Mouse (Mus musculus): ENCODE results near the gene Socs3. TPM values are rescaled to one million over a fixed set of nuclear protein-coding genes. Genes with fewer than 3 reads are reported as not detected.

Gene Socs3
- total RNA-seq, 2 experiments from 2014 or later: 2.1 to 3.2 TPM

DNA sequence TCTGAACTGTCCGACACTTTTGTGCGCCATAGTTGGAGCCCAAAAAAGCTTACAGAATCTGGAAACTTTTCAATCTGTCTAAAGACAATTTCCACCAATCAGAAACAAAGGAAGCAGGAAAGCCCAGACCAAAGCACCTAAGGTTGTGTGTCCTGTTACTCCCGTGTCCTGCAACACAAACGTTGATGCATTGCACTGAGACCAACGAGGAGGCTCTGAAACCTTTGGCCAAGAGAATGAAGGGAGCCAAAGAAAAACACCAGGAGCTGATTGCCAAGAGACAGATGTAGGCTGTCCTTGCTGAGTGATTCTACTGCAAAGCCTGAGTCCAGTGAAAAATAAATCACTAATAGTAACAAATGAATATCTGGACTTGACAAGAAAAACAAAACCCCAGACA, 3.7 kb upstream of the Socs3 start:
- no peak for DNase-seq (ENCODE audit: low spot score in 2 of 2)

DNA sequence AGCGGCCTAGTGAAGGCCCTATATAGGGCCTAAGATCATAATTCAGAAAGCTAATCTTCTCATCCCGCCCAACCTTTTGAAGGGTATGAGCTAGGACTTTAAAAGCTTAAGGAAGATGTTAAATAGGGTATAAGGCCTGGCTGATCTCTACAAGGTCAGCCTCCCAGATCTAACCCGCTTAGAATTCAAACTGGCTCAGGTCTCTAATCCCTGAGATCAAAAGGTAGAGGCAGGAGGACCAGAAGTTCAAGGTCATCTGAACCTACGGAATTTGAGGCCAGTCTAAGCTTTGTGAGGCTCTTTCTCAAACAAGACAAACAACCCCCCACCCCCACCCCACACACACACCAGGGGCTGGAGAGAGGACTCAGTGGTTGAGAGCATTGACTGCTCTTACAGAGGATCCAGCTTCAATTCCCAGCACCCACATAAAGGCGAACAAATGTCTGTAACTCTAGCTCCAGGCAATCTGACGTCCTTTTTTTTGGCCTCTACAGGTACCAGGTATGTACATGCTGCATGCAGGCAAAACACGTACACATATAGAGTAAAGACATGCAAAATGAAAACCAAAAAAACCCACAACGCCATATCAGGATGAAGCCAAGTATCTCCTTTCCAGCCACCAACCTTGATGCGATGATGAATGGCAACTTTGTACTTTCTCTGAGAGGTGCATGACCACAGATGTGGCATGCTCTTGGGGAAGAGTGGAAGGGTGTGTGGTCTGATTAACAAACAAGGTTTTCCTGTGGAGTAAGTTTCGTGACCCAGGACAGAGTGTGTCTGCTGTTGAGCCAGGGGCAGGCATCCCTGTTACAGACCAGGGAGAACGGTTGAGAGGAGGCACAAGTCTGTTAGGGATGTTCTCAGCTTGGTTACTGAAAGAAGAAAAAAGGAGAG, 3.1 kb upstream of the Socs3 start:
- no peak for DNase-seq (ENCODE audit: low spot score in 2 of 2)

DNA sequence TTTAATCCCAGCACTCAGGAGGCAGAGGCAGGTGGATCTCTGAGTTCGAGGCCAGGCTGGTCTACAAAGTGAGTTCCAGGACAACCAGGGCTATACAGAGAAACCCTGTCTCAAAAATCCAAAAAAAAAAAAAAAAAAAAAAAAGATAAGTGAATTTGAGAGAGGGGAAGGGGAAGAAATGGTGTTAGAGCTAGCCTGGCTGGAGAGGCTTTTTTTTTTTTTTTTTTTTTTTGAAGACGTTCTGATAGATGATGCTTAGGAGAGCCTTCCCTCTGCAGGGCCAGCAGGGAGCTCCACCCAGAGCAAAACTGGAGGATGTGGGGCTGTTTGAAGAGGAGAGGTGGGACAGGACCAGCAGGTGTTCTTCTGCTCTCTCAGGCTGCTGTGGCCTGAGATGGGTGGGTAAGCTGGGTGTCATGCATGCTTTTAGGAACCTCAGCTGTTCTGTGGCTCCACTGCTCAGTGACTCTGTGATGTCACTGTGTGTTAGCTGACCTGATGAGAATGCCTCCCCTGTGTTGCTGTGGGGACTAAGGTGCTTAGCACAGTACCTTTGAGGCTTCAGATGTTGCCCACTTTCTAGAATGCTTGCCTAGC, 1.9 kb upstream of the Socs3 start:
- DNase-seq (ENCODE audit: low spot score in 2 of 2): no peak

DNA sequence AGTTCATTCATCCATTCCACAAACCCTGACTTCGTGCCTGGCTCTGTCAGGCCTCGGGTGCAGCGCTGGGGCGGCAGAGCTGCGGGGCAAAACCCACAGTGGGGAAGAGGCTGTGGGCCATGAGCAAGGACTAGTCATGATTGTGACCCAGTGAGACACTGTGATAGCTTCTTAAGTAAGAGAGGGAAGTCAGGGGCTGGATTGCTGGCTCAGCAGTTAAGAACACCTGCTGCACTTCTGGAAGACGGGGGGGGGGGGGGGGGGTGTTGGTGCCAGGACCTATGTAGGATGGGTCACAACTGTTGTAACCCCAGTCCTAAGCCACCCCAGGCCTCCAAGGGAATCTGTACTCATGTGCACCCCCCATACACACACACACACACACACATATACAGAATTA, 1.3 kb upstream of the Socs3 start:
- DNase-seq (ENCODE audit: low spot score in 2 of 2): no peak

DNA sequence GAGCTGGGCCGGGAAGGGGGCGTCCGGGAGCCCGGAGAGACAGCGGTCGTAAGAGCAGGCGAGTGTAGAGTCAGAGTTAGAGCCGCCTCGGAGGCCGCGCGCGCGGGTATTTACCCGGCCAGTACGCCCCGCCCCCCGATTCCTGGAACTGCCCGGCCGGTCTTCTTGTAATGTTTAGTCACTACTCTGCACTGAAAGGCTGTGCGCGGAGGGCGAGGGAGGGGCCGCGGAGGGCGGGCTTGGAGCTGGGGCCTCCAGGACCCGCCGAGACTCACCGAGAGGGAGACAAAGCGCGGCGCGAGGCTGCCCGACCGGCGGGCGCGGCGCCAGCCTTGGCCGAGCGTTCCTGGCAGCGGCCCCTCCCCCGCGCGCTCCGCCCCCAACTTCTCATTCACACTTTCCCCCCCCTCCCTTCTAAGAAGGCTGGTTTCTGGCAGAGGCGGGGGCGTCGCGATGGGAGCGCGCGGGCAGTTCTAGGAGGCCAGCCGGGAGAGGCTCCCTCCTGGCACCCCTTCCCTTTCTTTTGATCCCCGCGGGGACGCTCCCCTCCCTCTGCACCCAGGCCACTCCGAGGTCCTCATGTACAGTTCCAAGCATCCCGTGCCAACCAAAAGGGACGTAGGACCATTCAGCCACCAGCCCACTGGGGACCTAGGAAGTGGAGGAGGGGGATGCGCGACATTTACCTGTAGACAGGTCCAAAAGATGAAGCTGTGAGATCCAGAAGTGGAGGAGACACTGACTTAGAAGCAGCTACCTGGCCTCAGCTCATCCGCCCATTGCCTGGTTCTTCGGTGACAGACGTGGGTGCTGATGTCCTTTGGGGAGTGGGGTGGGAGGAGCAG, 525 bp downstream of the Socs3 start:
- DNase-seq (ENCODE audit: low spot score in 2 of 2): peak; percentile 84 to 89

DNA sequence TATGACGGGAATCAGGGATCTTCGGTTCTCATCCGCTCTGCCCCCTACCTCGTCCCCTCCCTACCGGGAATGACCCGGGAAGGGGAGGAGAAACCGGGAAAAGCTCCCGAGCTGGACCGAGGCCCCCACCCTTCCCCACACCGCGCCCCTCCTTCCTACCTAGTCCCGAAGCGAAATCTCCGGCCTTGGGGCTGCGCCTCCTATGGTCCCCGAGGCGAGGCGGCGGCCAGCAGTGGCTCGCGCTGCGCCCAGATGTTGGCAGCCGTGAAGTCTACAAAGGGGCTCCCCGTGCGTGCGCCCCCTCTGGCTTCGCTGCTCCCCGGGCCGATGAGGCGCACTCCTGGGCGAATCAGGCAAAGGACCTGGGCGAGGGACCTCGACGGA, 1.1 kb downstream of the Socs3 start:
- no peak for DNase-seq (ENCODE audit: low spot score in 2 of 2)

DNA sequence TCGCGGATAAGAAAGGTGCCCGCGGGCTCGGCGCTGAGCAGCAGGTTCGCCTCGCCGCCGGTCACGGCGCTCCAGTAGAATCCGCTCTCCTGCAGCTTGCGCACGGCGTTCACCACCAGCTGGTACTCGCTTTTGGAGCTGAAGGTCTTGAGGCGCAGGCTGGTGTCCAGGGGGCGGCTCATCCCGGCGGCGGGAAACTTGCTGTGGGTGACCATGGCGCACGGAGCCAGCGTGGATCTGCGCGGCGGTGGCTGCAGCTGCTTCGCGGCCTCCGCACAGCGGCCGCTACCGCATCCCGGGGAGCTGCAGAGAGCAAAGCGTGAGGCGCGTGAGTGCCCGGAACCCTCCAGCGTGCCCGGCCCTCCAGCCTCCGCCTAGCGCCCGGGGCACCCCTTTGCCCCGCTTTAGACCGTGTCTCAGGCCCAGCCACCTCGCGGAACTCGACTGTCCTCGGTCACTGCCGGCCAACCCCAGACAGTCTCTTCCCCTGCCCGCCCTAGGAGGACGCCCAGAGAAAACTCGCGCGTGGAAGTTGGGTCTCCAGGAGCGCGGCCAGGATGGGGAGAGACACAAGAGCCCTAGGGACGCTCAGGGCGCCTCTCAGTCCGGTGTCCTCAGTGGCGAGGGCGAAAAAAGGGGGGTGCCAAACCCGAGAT, 1.7 kb downstream of the Socs3 start:
- no peak for DNase-seq (ENCODE audit: low spot score in 2 of 2)

DNA sequence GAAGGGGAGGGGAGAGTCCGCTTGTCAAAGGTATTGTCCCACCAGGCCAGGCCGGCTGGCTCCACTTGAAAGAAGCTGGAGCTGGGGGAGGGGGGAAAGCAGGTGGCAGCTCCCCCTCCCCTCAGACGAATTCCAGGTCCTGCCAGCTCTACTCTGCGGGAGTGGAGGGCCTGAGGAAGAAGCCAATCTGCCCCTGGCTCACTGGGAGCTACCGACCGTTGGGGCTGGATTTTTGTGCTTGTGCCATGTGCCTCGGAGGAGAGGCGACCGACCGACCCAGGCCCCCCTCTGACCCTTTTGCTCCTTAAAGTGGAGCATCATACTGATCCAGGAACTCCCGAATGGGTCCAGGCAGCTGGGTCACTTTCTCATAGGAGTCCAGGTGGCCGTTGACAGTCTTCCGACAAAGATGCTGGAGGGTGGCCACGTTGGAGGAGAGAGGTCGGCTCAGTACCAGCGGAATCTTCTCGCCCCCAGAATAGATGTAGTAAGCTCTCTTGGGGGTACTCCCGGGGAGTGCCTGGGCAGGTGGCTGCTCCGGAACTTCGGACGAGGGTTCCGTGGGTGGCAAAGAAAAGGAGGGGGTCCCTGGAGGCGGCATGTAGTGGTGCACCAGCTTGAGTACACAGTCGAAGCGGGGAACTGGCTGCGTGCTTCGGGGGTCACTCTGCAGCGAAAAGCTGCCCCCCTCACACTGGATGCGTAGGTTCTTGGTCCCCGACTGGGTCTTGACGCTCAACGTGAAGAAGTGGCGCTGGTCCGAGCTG, 2.4 kb downstream of the Socs3 start:
- no peak for DNase-seq (ENCODE audit: low spot score in 2 of 2)

DNA sequence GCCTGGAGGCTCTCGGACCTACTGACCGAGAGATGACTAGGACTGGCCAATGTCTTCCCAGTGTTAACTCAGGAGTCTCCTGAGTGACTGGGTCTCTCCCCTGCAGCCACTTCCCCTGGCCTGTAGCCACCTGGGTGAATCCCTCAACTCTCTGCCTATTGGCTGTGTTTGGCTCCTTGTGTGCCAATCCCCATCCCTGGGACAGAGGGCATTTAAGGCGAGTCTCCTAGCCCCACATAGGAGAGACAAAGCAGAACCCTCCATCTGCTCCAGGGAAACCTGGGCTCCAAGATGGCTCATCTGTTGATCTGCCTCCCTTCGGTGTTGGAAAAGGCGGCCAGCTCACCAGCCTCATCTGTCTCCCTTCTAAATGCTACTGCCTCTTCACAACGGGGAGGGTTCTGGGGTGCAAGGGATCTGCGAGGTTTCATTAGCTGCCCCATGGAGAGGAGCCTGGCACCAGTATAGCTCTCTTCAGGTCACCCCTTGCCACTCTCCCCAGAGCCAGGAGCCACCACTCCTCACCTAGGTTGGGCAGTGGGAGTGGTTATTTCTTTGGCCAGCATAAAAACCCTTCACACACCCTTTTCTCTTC, 3.2 kb downstream of the Socs3 start:
- no peak for DNase-seq (ENCODE audit: low spot score in 2 of 2)

DNA sequence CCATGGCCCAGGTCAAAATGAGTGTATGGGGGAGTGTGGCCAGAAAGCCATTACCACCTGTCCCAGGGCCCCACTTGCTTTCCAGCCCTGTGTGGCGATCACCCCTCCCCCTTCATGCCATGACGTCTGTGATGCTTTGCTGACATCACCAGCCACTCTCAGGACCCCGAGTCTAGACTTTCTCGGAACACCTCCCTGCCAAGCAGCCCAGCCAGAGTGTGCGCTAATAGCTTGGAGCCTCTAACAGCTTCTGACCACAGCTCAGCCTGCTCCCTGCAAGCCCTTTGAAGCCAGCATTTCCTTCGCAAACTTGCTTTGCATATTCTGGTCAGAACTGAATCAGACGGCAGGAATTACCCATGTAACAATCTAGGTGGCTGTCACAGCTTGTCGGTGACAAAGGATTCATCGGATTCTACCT, 4.3 kb downstream of the Socs3 start:
- DNase-seq (ENCODE audit: low spot score in 2 of 2): no peak

DNA sequence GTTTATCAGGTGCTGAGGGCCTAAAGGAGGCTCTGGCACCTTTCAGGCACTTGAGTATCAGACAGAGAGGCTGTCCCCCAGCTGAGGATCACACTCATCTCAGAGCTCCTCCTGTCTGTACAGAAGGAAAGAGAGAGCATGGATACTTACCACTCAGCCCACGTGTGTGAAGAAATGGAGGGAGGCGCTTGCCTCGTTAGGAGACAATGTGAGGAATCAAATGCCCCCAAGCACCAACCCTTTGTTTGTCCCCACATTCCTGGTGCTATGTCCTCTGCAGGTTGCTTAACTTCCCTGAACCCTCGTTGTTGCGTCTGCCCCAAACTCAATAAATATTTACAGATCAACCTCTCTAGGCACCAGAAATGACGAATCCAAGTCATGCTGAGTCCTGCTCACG, 4.8 kb downstream of the Socs3 start:
- no peak for DNase-seq (ENCODE audit: low spot score in 2 of 2)

DNA sequence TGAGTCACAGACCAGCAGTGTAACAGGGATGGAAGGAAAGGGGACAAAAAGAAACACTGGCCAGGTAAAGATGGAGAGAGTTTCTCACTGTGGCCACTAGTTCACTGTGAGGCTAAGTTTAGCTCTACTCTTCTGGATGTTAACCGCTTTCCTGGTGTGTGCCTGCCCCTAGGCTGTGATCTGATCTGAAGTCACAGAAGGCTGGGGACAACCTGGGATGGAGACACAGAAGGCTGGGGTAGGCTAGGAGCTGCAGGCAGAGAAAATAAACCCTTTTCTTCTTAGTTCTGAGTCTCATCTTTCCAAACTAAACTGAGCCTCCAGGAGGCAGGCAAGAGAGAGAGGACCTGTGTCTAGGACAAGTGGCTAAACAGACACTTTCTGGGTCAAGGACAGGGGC, 5.6 kb downstream of the Socs3 start:
- no peak for DNase-seq (ENCODE audit: low spot score in 2 of 2)

DNA sequence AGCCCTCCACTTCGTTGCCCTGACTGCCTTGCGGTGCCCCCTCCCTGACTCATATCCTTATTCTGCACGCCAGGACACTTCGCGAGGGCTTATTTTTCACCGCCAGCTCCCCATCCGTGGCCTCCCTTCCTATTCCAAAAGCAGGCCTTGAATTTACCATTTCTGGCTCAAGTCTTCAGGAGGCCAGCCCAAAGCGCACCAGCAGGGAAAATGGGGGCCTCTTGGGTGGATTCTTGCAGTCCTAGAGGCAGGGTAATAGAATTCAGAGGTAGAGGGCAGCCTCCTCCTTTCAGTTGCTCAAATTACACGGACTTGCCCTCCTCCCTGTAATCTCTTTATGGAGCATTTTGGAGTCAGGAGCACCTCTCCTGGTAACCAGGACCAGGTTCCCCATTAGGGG, 6.0 kb downstream of the Socs3 start:
- DNase-seq (ENCODE audit: low spot score in 2 of 2): no peak

DNA sequence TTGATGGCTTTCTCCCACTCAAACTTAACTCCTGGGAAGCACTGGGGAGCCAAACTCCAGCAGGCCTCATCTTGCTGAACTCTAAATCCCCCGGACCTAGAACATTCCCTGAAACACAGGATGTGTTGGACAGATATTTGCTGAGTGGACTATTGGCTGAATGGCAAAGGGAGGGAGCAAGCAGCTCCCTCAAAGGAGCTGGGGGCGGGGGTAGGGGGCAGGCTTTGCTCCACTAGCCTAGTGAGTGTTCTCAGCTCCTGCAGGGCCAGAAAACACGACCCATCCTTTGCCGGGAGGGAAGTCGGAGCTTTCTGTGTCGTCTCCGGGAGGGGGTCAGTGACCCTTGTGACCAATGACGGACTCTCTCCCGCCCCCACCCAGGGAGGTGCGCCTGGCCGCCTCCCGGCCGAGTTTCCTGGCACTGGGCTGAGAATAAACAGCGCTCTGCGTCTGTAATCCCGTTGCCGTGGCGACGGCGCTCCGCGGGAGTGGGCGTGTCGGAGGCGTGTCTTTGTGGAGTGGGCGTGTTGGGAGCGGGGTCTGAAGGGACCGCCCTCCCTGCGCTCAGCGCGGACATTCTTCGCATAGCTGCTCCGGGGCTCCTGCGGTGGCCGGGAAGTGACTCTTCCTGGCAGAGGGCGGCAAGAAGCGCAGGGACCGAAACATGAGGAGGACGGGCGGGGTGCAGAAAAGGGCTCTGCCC, 6.6 kb downstream of the Socs3 start:
- DNase-seq (ENCODE audit: low spot score in 2 of 2): peak; percentile 94 to 96

DNA sequence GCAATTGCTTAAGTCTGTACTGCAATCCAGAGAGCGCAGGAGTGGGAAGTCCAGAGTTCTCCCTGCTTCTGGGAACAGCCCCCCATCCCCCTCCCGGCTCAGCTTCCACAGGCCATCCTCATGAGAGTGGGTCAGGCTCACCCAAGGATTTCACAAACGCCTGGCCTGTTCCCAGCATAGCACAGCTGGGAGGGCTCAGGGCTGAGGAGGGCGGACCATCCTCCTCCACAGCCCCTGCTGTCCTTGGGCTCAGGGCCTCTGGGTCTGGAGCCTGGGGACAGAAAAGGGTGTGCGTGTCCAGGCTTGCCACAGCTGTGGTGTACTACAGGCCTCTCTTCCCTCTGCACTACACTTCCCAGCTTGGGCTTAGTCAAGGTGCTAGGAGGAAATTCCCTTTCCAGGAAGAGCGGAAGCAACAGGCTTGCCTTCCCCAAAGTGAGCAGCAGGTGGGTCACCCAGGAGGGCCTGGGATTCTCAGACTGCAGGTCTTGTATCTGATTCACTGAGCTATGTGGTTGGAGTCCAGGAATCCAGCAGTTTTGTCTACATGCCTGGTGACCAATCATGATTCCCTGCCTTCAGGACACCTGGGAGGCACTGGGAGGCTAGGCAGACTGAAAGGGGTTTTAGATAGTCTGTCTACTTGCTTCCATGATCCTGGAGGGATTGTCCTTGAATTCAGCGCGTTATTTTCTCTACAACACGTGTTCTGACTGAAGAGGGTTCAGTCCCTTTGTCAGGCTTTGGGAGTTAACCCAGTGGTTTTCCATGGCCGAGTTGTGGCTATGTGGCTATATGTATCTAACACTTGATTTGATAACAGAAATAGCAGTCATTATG, 7.4 kb downstream of the Socs3 start:
- DNase-seq (ENCODE audit: low spot score in 2 of 2): no peak

DNA sequence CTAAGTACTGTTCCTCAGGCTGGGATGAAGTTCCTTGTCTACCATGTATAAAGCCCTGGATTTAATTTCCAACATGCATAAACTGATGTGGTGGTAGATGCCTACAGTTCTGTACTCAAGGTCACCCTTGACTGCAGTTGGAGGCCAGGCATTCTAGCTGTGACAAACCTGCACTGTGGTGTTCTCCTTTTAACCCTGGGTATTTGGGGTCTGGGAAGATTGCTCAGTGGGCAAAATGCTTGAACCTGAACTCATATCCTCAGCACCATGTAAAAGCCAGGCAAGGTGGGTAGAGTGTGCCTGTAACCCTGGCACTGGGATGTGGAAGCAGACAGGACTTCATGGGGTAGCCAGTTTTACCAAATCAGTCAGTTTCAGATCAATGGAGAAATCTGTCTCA, 9.2 kb downstream of the Socs3 start:
- DNase-seq (ENCODE audit: low spot score in 2 of 2): no peak

DNA sequence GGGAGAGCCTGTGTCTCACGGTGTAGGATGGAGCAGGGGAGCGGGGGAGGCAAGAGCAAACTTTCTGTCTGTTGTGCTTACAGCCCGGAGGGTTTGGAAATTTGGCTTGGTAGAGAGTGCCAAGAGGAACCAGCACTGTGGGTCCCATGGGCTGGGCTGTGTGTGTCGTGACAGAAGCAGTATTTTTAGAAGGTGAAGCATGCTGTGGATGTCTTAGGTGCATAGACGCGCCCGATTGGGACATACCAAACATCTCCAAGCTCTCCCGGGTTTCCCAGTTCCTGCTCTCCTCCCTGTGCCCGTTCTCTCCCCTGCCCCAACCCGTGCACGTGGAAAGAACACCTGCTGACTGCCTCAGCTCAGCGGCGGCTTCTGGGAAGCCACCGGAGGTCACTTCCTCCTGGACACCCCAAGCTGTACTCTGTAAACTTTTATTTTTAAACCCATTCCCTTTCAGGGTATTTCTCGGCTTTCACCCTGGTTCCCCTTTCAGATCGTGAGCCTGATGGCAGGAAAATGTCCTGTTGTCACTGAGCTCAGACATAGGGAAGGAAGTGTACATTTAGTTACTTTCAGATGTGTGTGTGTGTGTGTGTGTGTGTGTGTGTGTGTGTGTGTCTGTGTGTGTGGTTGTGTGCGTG, 10.0 kb downstream of the Socs3 start:
- no peak for DNase-seq (ENCODE audit: low spot score in 2 of 2)

DNA sequence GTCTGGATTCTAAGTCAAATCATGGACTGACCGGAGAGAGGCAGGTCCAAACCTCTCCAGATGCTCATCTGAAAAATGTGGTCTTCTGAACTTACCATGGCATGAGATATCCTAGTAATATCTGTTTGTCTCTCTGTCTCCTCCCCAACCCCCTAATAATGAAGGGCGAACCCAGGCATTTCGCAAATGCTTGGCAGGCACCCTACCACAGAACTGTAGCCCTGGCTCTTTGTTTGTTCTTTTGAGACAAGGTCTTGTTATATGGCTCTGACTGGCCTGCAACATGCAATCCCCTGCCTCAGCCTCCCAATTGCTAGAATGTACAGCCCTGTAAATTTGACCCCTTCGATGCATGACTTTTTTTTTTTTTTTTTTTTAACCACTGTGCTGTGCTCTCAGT, 10.7 kb downstream of the Socs3 start:
- no peak for DNase-seq (ENCODE audit: low spot score in 2 of 2)
